Mouse (Mus musculus): ENCODE measurements around the gene Gosr1.
"Not testable (repeated sequence)": the region's sequence is repeated elsewhere in the genome, so short reads cannot be mapped to it uniquely, and the experiment has no call there.

Gene Gosr1

GRCm38 (mm10) chr11:76763053-76763740 is at the start of gene Gosr1:
Gene Gosr1 (minus strand): TSS chr11:76763579.
- DNase-seq, result peak; percentile 88

- DNase-seq, result no peak
Observed at GRCm38 (mm10) chr11:76810706-76811495, 47.5 kb upstream of the Gosr1 start.

- peak; percentile 70 for DNase-seq
Observed at GRCm38 (mm10) chr11:76809450-76809849, 46.1 kb upstream of the Gosr1 start.

GRCm38 (mm10) chr11:76808550-76808949 is 45.2 kb upstream of the Gosr1 start:
- DNase-seq, result no peak

GRCm38 (mm10) chr11:76807007-76807679 is 43.8 kb upstream of the Gosr1 start:
- no peak for DNase-seq

- DNase-seq, result no peak
Observed at GRCm38 (mm10) chr11:76806026-76806425, 42.6 kb upstream of the Gosr1 start.

GRCm38 (mm10) chr11:76805072-76805471 is 41.7 kb upstream of the Gosr1 start:
- DNase-seq, result not testable (repeated sequence)

GRCm38 (mm10) chr11:76803266-76803665 is 39.9 kb upstream of the Gosr1 start:
- no peak for DNase-seq

GRCm38 (mm10) chr11:76797236-76797635 is 33.9 kb upstream of the Gosr1 start:
- DNase-seq, result no peak

- DNase-seq, result no peak
Observed at GRCm38 (mm10) chr11:76795326-76795725, 31.9 kb upstream of the Gosr1 start.

GRCm38 (mm10) chr11:76791331-76791730 is 28.0 kb upstream of the Gosr1 start:
- no peak for DNase-seq

- peak; percentile 35 for DNase-seq
Observed at GRCm38 (mm10) chr11:76789252-76789651, 25.9 kb upstream of the Gosr1 start.

- DNase-seq, result no peak
Observed at GRCm38 (mm10) chr11:76775533-76775932, 12.2 kb upstream of the Gosr1 start.

GRCm38 (mm10) chr11:76773811-76774210 is 10.4 kb upstream of the Gosr1 start:
- no peak for DNase-seq

- DNase-seq, result no peak
Observed at GRCm38 (mm10) chr11:76770566-76770965, 7.2 kb upstream of the Gosr1 start.

- no peak for DNase-seq
Observed at GRCm38 (mm10) chr11:76763741-76764122, 353 bp upstream of the Gosr1 start.

GRCm38 (mm10) chr11:76752276-76752675 is 11.1 kb downstream of the Gosr1 start:
- DNase-seq, result no peak

- no peak for DNase-seq
Observed at GRCm38 (mm10) chr11:76748819-76749218, 14.6 kb downstream of the Gosr1 start.

GRCm38 (mm10) chr11:76745921-76746320 is 17.5 kb downstream of the Gosr1 start:
- DNase-seq, result no peak

- peak; percentile 42 for DNase-seq
Observed at GRCm38 (mm10) chr11:76744550-76744949, 18.8 kb downstream of the Gosr1 start.

GRCm38 (mm10) chr11:76742511-76742910 is 20.9 kb downstream of the Gosr1 start:
- no peak for DNase-seq

- DNase-seq, result no peak
Observed at GRCm38 (mm10) chr11:76739125-76739524, 24.3 kb downstream of the Gosr1 start.

- DNase-seq, result no peak
Observed at GRCm38 (mm10) chr11:76735753-76736324, 27.5 kb downstream of the Gosr1 start.
